Mouse (Mus musculus) retina, postnatal 1 day (tissue): ENCODE results near the gene Spocd1.
"Not testable (repeated sequence)": the region's sequence is repeated elsewhere in the genome, so short reads cannot be mapped to it uniquely, and the experiment has no call there.

Experiments
- DNase-seq: peaks from one replicate; pipeline ENCODE4 v3.0.0-alpha.2; 2012

Gene Spocd1

GRCm38 (mm10) chr4:129928949-129929348 lies at the start of gene Spocd1:
Gene Spocd1, plus strand, starts transcription at chr4:129929249.
- DNase-seq = no peak

GRCm38 (mm10) chr4:129880615-129881014 lies 48.4 kb upstream of the Spocd1 start:
- no peak for DNase-seq

- DNase-seq = no peak
Observed at GRCm38 (mm10) chr4:129881661-129882060, 47.4 kb upstream of the Spocd1 start.

GRCm38 (mm10) chr4:129882555-129883293 lies 46.3 kb upstream of the Spocd1 start:
- peak; percentile 32 for DNase-seq

GRCm38 (mm10) chr4:129884041-129884930 lies 44.8 kb upstream of the Spocd1 start:
- DNase-seq = no peak

- no peak for DNase-seq
Observed at GRCm38 (mm10) chr4:129889661-129890060, 39.4 kb upstream of the Spocd1 start.

GRCm38 (mm10) chr4:129890094-129890493 lies 39.0 kb upstream of the Spocd1 start:
- DNase-seq = no peak

- no peak for DNase-seq
Observed at GRCm38 (mm10) chr4:129894861-129895260, 34.2 kb upstream of the Spocd1 start.

- not testable (repeated sequence) for DNase-seq
Observed at GRCm38 (mm10) chr4:129898815-129899214, 30.2 kb upstream of the Spocd1 start.

- DNase-seq = no peak
Observed at GRCm38 (mm10) chr4:129902394-129902793, 26.7 kb upstream of the Spocd1 start.

GRCm38 (mm10) chr4:129903577-129903976 lies 25.5 kb upstream of the Spocd1 start:
- no peak for DNase-seq

- DNase-seq = no peak
Observed at GRCm38 (mm10) chr4:129905032-129905431, 24.0 kb upstream of the Spocd1 start.

GRCm38 (mm10) chr4:129906016-129906415 lies 23.0 kb upstream of the Spocd1 start:
- DNase-seq = no peak

- no peak for DNase-seq
Observed at GRCm38 (mm10) chr4:129908836-129909235, 20.2 kb upstream of the Spocd1 start.

- no peak for DNase-seq
Observed at GRCm38 (mm10) chr4:129909261-129909731, 19.8 kb upstream of the Spocd1 start.

- DNase-seq = no peak
Observed at GRCm38 (mm10) chr4:129912998-129913397, 16.1 kb upstream of the Spocd1 start.

GRCm38 (mm10) chr4:129913761-129914644 lies 15.0 kb upstream of the Spocd1 start:
- peak; percentile 50 for DNase-seq

GRCm38 (mm10) chr4:129914686-129915085 lies 14.4 kb upstream of the Spocd1 start:
- DNase-seq = no peak

GRCm38 (mm10) chr4:129915349-129915988 lies 13.6 kb upstream of the Spocd1 start:
- DNase-seq = no peak

- no peak for DNase-seq
Observed at GRCm38 (mm10) chr4:129916159-129916558, 12.9 kb upstream of the Spocd1 start.

GRCm38 (mm10) chr4:129917016-129917603 lies 11.9 kb upstream of the Spocd1 start:
- no peak for DNase-seq

GRCm38 (mm10) chr4:129918464-129918863 lies 10.6 kb upstream of the Spocd1 start:
- no peak for DNase-seq
